Mouse (Mus musculus): ENCODE measurements around the gene Hopx. TPM values are rescaled to one million over a fixed set of nuclear protein-coding genes. Genes with fewer than 3 reads are reported as not detected.

Gene Hopx
- total and polyA plus RNA-seq, 3 experiments: 26.8 to 43.4 TPM; not detected in 1

- peak; percentile 51 for TF ChIP-seq RAD21 (IDR thresholded peaks at IDR 0.05; ENCODE audit: low read depth, low read length)
- TF ChIP-seq ZC3H11A (IDR thresholded peaks at IDR 0.05; ENCODE audit: low read depth, low read length): peak; percentile 38; the same call in 1 of the 2 replicates
- TF ChIP-seq MXI1 (IDR thresholded peaks at IDR 0.05; ENCODE audit: low read depth, low read length): no peak; the same call in 1 of the 2 replicates
- TF ChIP-seq SMC3 (IDR thresholded peaks at IDR 0.05; ENCODE audit: low read depth, low read length): peak; percentile 80
- peak in 1 of 3 experiments; percentile 61; a peak in 2 of 6 replicates for TF ChIP-seq CTCF (IDR thresholded peaks at IDR 0.05 in 2 of 3, conservative IDR thresholded peaks at IDR 0.05 in 1 of 3; ENCODE audit: control insufficient read depth in 1 of 3, insufficient read depth in 1 of 3, low read depth in 2 of 3, low read length in 3 of 3, poor library complexity in 1 of 3, severe bottlenecking in 1 of 3)
- TF ChIP-seq SIN3A (IDR thresholded peaks at IDR 0.05; ENCODE audit: low read length): no peak
- TF ChIP-seq MAZ (IDR thresholded peaks at IDR 0.05; ENCODE audit: low read depth, low read length): no peak
- Histone ChIP-seq H3K36me3 (ENCODE audit: control insufficient read depth in 1 of 2, insufficient read depth in 2 of 2, low read length in 2 of 2) (no peaks in the 10 kb centered on the region), H3K4me3 (ENCODE audit: control insufficient read depth in 1 of 2, insufficient read depth in 1 of 2, low read depth in 2 of 2, low read length in 2 of 2) (no peak overlapping the region), H3K27ac (ENCODE audit: control insufficient read depth, low read depth, low read length) (no peak overlapping the region), H3K9ac (ENCODE audit: control insufficient read depth, low read depth, low read length, poor library complexity, severe bottlenecking) (no peak overlapping the region), H3K27me3 (ENCODE audit: control insufficient read depth in 1 of 2, insufficient read depth in 2 of 2, low read length in 2 of 2) (peaks cover 0 to 2% of the 10 kb centered on the region in 2 experiments; a peak in 1 of 4 replicates), H3K9me3 (replicated peaks; ENCODE audit: insufficient read depth, low read length) (no peaks in the 10 kb centered on the region), H3K79me2 (ENCODE audit: control insufficient read depth, insufficient read depth, low read length, poor library complexity) (no peaks in the 10 kb centered on the region), H3K4me1 (ENCODE audit: control insufficient read depth in 1 of 2, insufficient read depth in 2 of 2, low read length in 2 of 2) (no peaks in the 10 kb centered on the region; a peak in 2 of 4 replicates)
- DNase-seq (ENCODE audit: low read depth, low spot score): peak; percentile 45
Measured at GRCm38 (mm10) chr5:77071626-77072025, 43.3 kb downstream of the Hopx start.

GRCm38 (mm10) chr5:77070987-77071386, 43.9 kb downstream of the Hopx start:
- peak; percentile 64 for DNase-seq (ENCODE audit: low read depth, low spot score)
- H3K27ac ChIP-seq (ENCODE audit: control insufficient read depth, low read depth, low read length): no peak overlapping the region
- H3K27me3 ChIP-seq (ENCODE audit: control insufficient read depth in 1 of 2, insufficient read depth in 2 of 2, low read length in 2 of 2): peaks cover 0 to 2% of the 10 kb centered on the region in 2 experiments; a peak in 1 of 4 replicates
- no peaks in the 10 kb centered on the region for H3K36me3 ChIP-seq (ENCODE audit: control insufficient read depth in 1 of 2, insufficient read depth in 2 of 2, low read length in 2 of 2)
- no peaks in the 10 kb centered on the region for H3K79me2 ChIP-seq (ENCODE audit: control insufficient read depth, insufficient read depth, low read length, poor library complexity)
- TF ChIP-seq ZC3H11A (IDR thresholded peaks at IDR 0.05; ENCODE audit: low read depth, low read length): peak; percentile 49
- peak; percentile 61 for TF ChIP-seq SMC3 (IDR thresholded peaks at IDR 0.05; ENCODE audit: low read depth, low read length)
- TF ChIP-seq CTCF (IDR thresholded peaks at IDR 0.05 in 2 of 3, conservative IDR thresholded peaks at IDR 0.05 in 1 of 3; ENCODE audit: control insufficient read depth in 1 of 3, insufficient read depth in 1 of 3, low read depth in 2 of 3, low read length in 3 of 3, poor library complexity in 1 of 3, severe bottlenecking in 1 of 3): peak in 2 of 3 experiments; percentile 45 to 58; a peak in 4 of 6 replicates
- TF ChIP-seq MXI1 (IDR thresholded peaks at IDR 0.05; ENCODE audit: low read depth, low read length): no peak
- TF ChIP-seq RAD21 (IDR thresholded peaks at IDR 0.05; ENCODE audit: low read depth, low read length): peak; percentile 54
- H3K4me3 ChIP-seq (ENCODE audit: control insufficient read depth in 1 of 2, insufficient read depth in 1 of 2, low read depth in 2 of 2, low read length in 2 of 2): no peak overlapping the region
- no peaks in the 10 kb centered on the region; a peak in 2 of 4 replicates for H3K4me1 ChIP-seq (ENCODE audit: control insufficient read depth in 1 of 2, insufficient read depth in 2 of 2, low read length in 2 of 2)
- H3K9ac ChIP-seq (ENCODE audit: control insufficient read depth, low read depth, low read length, poor library complexity, severe bottlenecking): no peak overlapping the region
- no peaks in the 10 kb centered on the region for H3K9me3 ChIP-seq (replicated peaks; ENCODE audit: insufficient read depth, low read length)

GRCm38 (mm10) chr5:77067321-77067720, 47.6 kb downstream of the Hopx start:
- DNase-seq (ENCODE audit: low read depth, low spot score): no peak
- H3K79me2 ChIP-seq (ENCODE audit: control insufficient read depth, insufficient read depth, low read length, poor library complexity): no peaks in the 10 kb centered on the region
- no peak overlapping the region for H3K9ac ChIP-seq (ENCODE audit: control insufficient read depth, low read depth, low read length, poor library complexity, severe bottlenecking)
- no peaks in the 10 kb centered on the region for H3K9me3 ChIP-seq (replicated peaks; ENCODE audit: insufficient read depth, low read length)
- TF ChIP-seq TAL1 (IDR thresholded peaks at IDR 0.05; ENCODE audit: low read length) (no peak), GATA1 (IDR thresholded peaks at IDR 0.05; ENCODE audit: low read depth, low read length) (no peak), POLR2AphosphoS2 (IDR thresholded peaks at IDR 0.05; ENCODE audit: low read length) (no peak), ZKSCAN1 (IDR thresholded peaks at IDR 0.05; ENCODE audit: low read depth, low read length) (no peak), E2F4 (IDR thresholded peaks at IDR 0.05; ENCODE audit: borderline replicate concordance, low read depth, low read length) (no peak)
- H3K4me3 ChIP-seq (ENCODE audit: control insufficient read depth in 1 of 2, insufficient read depth in 1 of 2, low read depth in 2 of 2, low read length in 2 of 2): no peak overlapping the region
- H3K27me3 ChIP-seq (ENCODE audit: control insufficient read depth in 1 of 2, insufficient read depth in 2 of 2, low read length in 2 of 2): peaks cover 0 to 2% of the 10 kb centered on the region in 2 experiments; a peak in 2 of 4 replicates
- H3K4me1 ChIP-seq (ENCODE audit: control insufficient read depth in 1 of 2, insufficient read depth in 2 of 2, low read length in 2 of 2): peaks cover 0 to 3% of the 10 kb centered on the region in 2 experiments; a peak in 1 of 4 replicates
- H3K27ac ChIP-seq (ENCODE audit: control insufficient read depth, low read depth, low read length): no peak overlapping the region
- H3K36me3 ChIP-seq (ENCODE audit: control insufficient read depth in 1 of 2, insufficient read depth in 2 of 2, low read length in 2 of 2): no peaks in the 10 kb centered on the region
